16 mouse cellular contexts compared by ENCODE assay signal in genomic region chr8:66917695-66918467, GRCm38 (mm10). TPM values are rescaled to one million over a fixed set of nuclear protein-coding genes. Genes with fewer than 3 reads are reported as not detected.
DNase-seq lines count a peak whose midpoint lies in the region; ATAC-seq lines count a peak whose summit lies in the region.
"Had no signal": no experiment of that assay in that cellular context is flagged by ENCODE, and none has a peak within 500 bp of the region (broad histone marks: within the 10 kb centered on the region; RNA-seq: fewer than 3 reads in every experiment).

No protein-coding gene starts in this region.

- ATAC-seq in lung, embryonic 15.5 days (ENCODE audit: borderline replicate concordance, extremely low read depth, low FRiP score, low TSS enrichment) = peak; percentile 55; the same call in 1 of the 2 replicates
- ATAC-seq in hindbrain, embryonic 16.5 days = peak; percentile 42; the same call in 1 of the 2 replicates
- 0 out of 2 replicates have a peak, but pooled peaks have one; percentile 6 for ATAC-seq in neutrophil, adult 5-6 weeks (ENCODE audit: extremely low read depth, insufficient number of reproducible peaks, low FRiP score, poor library complexity, severe bottlenecking)
- ATAC-seq: liver, postnatal 0 days had no signal

- H3K36me3 ChIP-seq in lung, embryonic 15.5 days = no peaks in the 10 kb centered on the region
- H3K36me3 ChIP-seq in hindbrain, embryonic 16.5 days (ENCODE audit: control insufficient read depth, insufficient read depth, low read length) = no peaks in the 10 kb centered on the region
- H3K36me3 ChIP-seq: G1E had no signal

- H3K4me1 ChIP-seq in lung, embryonic 15.5 days = no peaks in the 10 kb centered on the region
- H3K4me1 ChIP-seq in hindbrain, embryonic 16.5 days (ENCODE audit: control insufficient read depth, insufficient read depth, low read depth, low read length) = no peaks in the 10 kb centered on the region

- no peak overlapping the region for H3K27ac ChIP-seq in lung, embryonic 15.5 days
- H3K27ac ChIP-seq in hindbrain, embryonic 16.5 days (ENCODE audit: low read depth, low read length) = no peak overlapping the region

- H3K4me2 ChIP-seq in lung, embryonic 15.5 days = no peak overlapping the region
- H3K4me2 ChIP-seq in hindbrain, embryonic 16.5 days (ENCODE audit: low read length) = no peak overlapping the region

- H3K27me3 ChIP-seq in lung, embryonic 15.5 days = no peaks in the 10 kb centered on the region
- H3K27me3 ChIP-seq in hindbrain, embryonic 16.5 days (replicated peaks; ENCODE audit: control insufficient read depth, insufficient read depth, low read length) = no peaks in the 10 kb centered on the region

- no peaks in the 10 kb centered on the region for H3K9me3 ChIP-seq in lung, embryonic 15.5 days
- H3K9me3 ChIP-seq in hindbrain, embryonic 16.5 days (ENCODE audit: control insufficient read depth, low read length) = 0 out of 2 replicates have a peak, but pooled peaks cover 4% of the 10 kb centered on the region
- H3K9me3 ChIP-seq: G1E had no signal

- H3K9ac ChIP-seq in lung, embryonic 15.5 days = no peak overlapping the region
- no peak overlapping the region for H3K9ac ChIP-seq in hindbrain, embryonic 16.5 days (ENCODE audit: low read depth, low read length)
- H3K9ac ChIP-seq: liver, postnatal 0 days had no signal

- DNase-seq in heart, adult 11 months = peak; percentile 83
- DNase-seq in heart, adult 18-20 months = no peak
- no peak for DNase-seq in lung, postnatal 36 days
- DNase-seq in adrenal gland, adult 8-10 months = no peak
- DNase-seq in yolk sac, embryonic 10.5 days (ENCODE audit: low spot score) = no peak
- DNase-seq: cerebellum, adult 11 months; gastrocnemius, postnatal 36 days; kidney, adult 8-10 months; layer of hippocampus, adult 9-11 months; liver, postnatal 0 days; right cerebral cortex, postnatal 25 days; thymus, postnatal 4 days had no signal

- H3K4me3 ChIP-seq in lung, embryonic 15.5 days = no peak overlapping the region
- no peak overlapping the region for H3K4me3 ChIP-seq in hindbrain, embryonic 16.5 days (ENCODE audit: low read length)

- 54% methylated on average over 6 of the region's 6 CpGs for WGBS in lung, embryonic 15.5 days
- WGBS in hindbrain, embryonic 16.5 days = 73% methylated on average over 6 of the region's 6 CpGs

RNA-seq across cellular contexts. Expression of gene Naf1, which starts 57.9 kb away (rescaled TPM):
- 1 to 10 TPM; 5.0 to 6.3 TPM for total RNA-seq in heart, adult 18-20 months (2021)
- 3.2 and 3.3 TPM in 2 replicates for polyA plus RNA-seq in lung, embryonic 15.5 days (2015; fragmentation: Nextera tagmentation; extraction: Ambion mirVana)
- 1.7 and 2.1 TPM in 2 replicates for polyA plus RNA-seq in hindbrain, embryonic 16.5 days (2015; fragmentation: Nextera tagmentation; extraction: Ambion mirVana)
- total RNA-seq in neutrophil, adult 5-6 weeks (2017) = 1.2 and 2.1 TPM in 2 replicates
- 10 to 100 TPM; 13.1 to 16.1 (median 14.5) TPM for total RNA-seq in adrenal gland, adult 8-10 months (2022)
